Comparison of ENCODE assay signal across 33 mouse cellular contexts in the genomic region with DNA sequence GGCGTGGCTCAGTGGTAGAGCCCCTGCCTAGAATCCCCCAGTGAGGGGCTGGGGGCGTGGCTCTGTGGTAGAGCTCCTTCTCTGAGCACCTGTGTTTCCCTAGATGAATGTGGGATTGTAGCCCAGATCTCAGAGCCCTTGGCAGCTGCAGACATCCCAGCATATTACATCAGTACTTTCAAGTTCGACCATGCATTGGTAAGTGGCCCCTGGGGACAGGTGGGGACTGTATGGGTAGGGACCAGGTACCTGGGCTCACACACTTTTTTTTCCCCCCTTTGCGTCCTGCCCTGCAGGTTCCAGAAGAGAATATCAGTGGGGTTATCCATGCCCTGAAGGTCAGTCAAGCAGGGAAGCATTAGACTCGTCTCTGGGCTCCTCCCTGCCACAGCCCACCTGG.
"Had no signal": no experiment of that assay in that cellular context is flagged by ENCODE, and none has a peak within 500 bp of the region (broad histone marks: within the 10 kb centered on the region; RNA-seq: fewer than 3 reads in every experiment).

No protein-coding gene starts in this region.

- H3K27ac ChIP-seq: heart, embryonic 13.5 days; heart, embryonic 15.5 days; hindbrain, embryonic 10.5 days; hindbrain, embryonic 12.5 days; hindbrain, embryonic 14.5 days; hindbrain, embryonic 15.5 days; intestine, embryonic 15.5 days; kidney, embryonic 15.5 days; kidney, postnatal 0 days; layer of hippocampus, adult 2 months; left cerebral cortex, adult 2 months had no signal

- DNase-seq: heart, postnatal 10 days; heart, postnatal 14 days; heart, postnatal 36 days; heart, postnatal 4 days; kidney, adult 11 months; kidney, adult 18-20 months; kidney, adult 2 months; kidney, adult 8-10 months; kidney, adult 9 months; kidney, postnatal 10 days; kidney, postnatal 14 days; kidney, postnatal 25 days; kidney, postnatal 36 days; kidney, postnatal 4 days; layer of hippocampus, adult 9-11 months; layer of hippocampus, postnatal 36 days had no signal

- H3K4me2 ChIP-seq: heart, embryonic 11.5 days; heart, embryonic 12.5 days; heart, embryonic 13.5 days; heart, embryonic 15.5 days; hindbrain, embryonic 12.5 days; hindbrain, embryonic 14.5 days; hindbrain, embryonic 15.5 days; intestine, embryonic 15.5 days; kidney, embryonic 15.5 days had no signal

- H3K4me3 ChIP-seq: heart, embryonic 12.5 days; heart, embryonic 13.5 days; heart, embryonic 15.5 days; hindbrain, embryonic 10.5 days; hindbrain, embryonic 12.5 days; hindbrain, embryonic 15.5 days; intestine, embryonic 15.5 days; kidney, embryonic 15.5 days; layer of hippocampus, adult 2 months; left cerebral cortex, adult 2 months had no signal

- H3K27me3 ChIP-seq: heart, embryonic 12.5 days; heart, embryonic 13.5 days; heart, embryonic 15.5 days; hindbrain, embryonic 12.5 days; hindbrain, embryonic 15.5 days; intestine, embryonic 15.5 days; kidney, embryonic 15.5 days had no signal

- H3K9ac ChIP-seq: heart, embryonic 12.5 days; heart, embryonic 13.5 days; heart, embryonic 15.5 days; hindbrain, embryonic 12.5 days; hindbrain, embryonic 14.5 days; hindbrain, embryonic 15.5 days; intestine, embryonic 15.5 days; kidney, embryonic 15.5 days had no signal

- H3K4me1 ChIP-seq: heart, embryonic 12.5 days; heart, embryonic 13.5 days; heart, embryonic 15.5 days; hindbrain, embryonic 10.5 days; hindbrain, embryonic 12.5 days; hindbrain, embryonic 15.5 days; intestine, embryonic 15.5 days; kidney, embryonic 15.5 days had no signal

- H3K9me3 ChIP-seq: heart, embryonic 15.5 days; hindbrain, embryonic 15.5 days; intestine, embryonic 15.5 days; kidney, embryonic 15.5 days had no signal

- ATAC-seq: hindbrain, embryonic 16.5 days; inflammation-experienced regulatory T-cells, adult 6 months; intestine, embryonic 15.5 days; intestine, embryonic 16.5 days; intestine, postnatal 0 days had no signal
